Mouse (Mus musculus): Measurements from ENCODE around the gene Usp12. TPM values are rescaled to one million over a fixed set of nuclear protein-coding genes. Genes with fewer than 3 reads are reported as not detected.

Usp12 gene
- polyA plus RNA-seq, 1 experiment from 2014 or later = 13.8 TPM

DNA sequence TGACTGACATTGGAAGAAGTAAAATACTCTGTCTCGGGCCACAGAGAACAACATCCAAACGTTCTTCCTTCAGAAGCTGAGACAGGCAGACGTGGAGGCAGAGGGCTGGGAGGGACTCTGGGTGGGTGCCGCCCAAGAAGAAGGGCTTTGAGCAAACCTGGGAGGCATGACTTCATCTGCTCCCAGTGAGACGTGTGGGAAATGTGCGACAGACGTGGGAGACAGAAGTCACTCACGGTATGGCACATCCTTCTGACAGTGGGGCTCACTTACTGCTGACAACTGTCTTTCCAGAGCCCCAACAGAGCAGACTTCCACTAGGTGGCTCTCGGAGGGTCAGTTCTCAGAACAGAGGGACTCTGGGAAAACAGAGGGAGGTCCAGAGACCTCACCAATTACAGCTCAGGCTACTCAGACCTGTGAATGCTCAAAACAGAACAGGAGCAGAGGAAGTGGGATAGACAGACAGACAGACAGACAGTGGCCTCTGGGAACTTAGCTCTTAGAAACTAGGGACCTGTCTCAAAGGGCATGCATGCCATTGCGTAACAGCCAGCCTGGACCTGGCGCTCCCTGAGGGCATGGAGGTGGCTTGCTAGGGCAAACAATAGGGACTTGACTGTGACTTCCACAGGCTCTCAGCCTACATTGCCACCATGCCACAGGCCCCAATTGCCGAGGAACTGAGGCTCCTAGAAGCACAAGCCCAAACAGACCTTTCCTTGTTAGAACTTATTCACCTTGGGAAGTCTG lies 60.7 kb downstream of the Usp12 start:
- WGBS = 85% methylated on average over 12 of the region's 12 CpGs
- H3K9me3 ChIP-seq = no peaks in the 10 kb centered on the region
- no peak for ATAC-seq

DNA sequence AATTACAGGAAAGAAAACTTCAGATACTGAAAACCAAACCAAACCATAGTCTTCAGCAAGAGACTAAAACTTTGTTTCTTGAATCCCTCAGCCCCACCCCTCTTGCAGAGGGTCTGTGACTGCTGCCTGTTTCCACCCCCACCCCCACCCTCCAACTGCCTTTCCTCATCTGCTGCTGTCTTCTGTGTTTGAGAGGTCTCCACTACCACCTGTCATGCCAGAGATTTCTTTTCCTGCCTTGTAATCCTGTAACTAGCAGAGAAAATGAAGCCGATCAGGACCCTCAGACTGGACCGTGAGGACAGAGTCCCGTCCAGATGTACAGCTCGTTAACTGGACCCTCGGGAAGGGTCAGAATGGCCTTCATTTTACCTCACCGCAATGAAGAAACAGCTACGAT lies 61.4 kb downstream of the Usp12 start:
- ATAC-seq = no peak
- Histone ChIP-seq H3K9me3 (no peaks in the 10 kb centered on the region), H3K36me3 (peaks cover 38% of the 10 kb centered on the region), H3K4me3 (replicated peaks) (no peak overlapping the region), H3K9ac (replicated peaks) (no peak overlapping the region), H3K27me3 (no peaks in the 10 kb centered on the region), H3K27ac (no peak overlapping the region), H3K4me2 (replicated peaks) (no peak overlapping the region), H3K4me1 (replicated peaks) (no peaks in the 10 kb centered on the region)
- WGBS = 81% methylated on average over 7 of the region's 7 CpGs

More for the DNA sequence above, 60.7 kb downstream of the Usp12 start:
- no peaks in the 10 kb centered on the region for H3K27me3 ChIP-seq
- no peak overlapping the region for H3K4me3 ChIP-seq (replicated peaks)
- H3K4me1 ChIP-seq (replicated peaks) = no peaks in the 10 kb centered on the region
- no peak overlapping the region for H3K4me2 ChIP-seq (replicated peaks)
- H3K27ac ChIP-seq = no peak overlapping the region
- H3K36me3 ChIP-seq = peaks cover 44% of the 10 kb centered on the region
- no peak overlapping the region for H3K9ac ChIP-seq (replicated peaks)

DNA sequence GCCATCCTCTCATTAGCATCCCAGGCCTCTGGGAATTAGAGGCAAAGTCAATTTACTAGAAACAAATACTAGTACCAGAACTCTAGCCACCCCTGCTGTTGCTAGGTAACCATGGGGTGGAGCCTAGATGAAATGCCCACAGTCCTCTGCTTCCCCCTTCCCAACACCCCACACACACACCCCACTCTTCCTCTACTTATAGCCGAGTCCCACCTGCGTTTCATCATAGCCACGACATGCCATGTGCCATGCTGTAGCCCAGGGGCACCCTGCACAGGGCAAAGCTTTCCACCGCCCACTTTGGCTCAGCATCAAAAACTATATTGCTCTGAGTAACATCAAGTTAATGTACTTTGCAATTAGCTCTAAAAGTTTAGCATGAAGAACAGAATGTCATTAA lies 67.8 kb downstream of the Usp12 start:
- no peaks in the 10 kb centered on the region for H3K27me3 ChIP-seq
- H3K9me3 ChIP-seq = peaks cover 3% of the 10 kb centered on the region; the same call in 1 of the 2 replicates
- no peak overlapping the region for H3K27ac ChIP-seq
- H3K4me1 ChIP-seq (replicated peaks) = peaks cover 6% of the 10 kb centered on the region; the same call in 1 of the 2 replicates
- no peak overlapping the region for H3K4me2 ChIP-seq (replicated peaks)
- ATAC-seq = peak; percentile 43; the same call in 1 of the 2 replicates
- no peaks in the 10 kb centered on the region for H3K36me3 ChIP-seq
- no peak overlapping the region for H3K9ac ChIP-seq (replicated peaks)
- WGBS = 90% methylated on average over 4 of the region's 4 CpGs
- no peak overlapping the region for H3K4me3 ChIP-seq (replicated peaks)

DNA sequence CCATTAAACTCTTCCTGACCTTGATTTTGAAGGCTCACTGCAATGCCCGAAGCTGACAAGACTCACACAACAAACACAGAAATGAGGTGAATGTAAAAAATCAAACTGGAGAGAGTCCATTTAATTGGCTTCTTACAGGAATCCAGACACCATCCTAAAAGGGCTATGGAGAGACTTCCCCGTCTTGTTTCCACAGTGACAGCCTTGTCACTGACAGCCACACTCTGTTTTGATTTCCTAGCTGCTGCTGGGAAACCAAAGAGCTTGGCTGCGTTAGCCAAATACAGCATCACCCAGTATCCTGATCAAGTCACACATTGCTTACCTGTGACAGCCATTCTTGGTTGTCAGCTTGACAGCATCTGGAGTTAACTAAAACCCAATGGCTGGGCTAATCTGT lies 69.8 kb downstream of the Usp12 start:
- WGBS = 66% methylated on average over 3 of the region's 3 CpGs
- Histone ChIP-seq H3K36me3 (no peaks in the 10 kb centered on the region), H3K27me3 (no peaks in the 10 kb centered on the region), H3K4me2 (replicated peaks) (no peak overlapping the region), H3K9ac (replicated peaks) (no peak overlapping the region; the same call in 1 of the 2 replicates), H3K27ac (peak overlapping the region; percentile 25; the same call in 1 of the 2 replicates), H3K9me3 (peaks cover 3% of the 10 kb centered on the region; the same call in 1 of the 2 replicates), H3K4me1 (replicated peaks) (peaks cover 6% of the 10 kb centered on the region; the same call in 1 of the 2 replicates), H3K4me3 (replicated peaks) (no peak overlapping the region)
- ATAC-seq = no peak

DNA sequence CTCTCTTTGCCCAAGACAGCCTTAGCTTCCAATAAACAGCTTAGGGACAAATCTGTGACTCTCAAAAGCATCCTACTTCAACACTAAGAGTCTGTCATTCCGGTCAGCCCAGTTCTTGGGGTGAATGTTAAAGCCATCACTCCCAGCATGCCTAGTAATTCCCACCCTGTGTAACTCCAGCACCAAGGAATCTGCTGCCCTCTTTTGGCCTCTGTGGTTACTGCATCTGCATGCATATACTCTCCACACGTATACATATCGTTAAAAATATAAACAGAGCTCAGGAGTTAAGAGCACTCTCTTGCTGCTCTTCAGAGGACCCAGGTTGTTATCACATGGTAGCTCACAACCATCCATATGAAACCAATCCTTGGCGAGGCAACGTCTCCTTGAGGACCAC lies 71.4 kb downstream of the Usp12 start:
- Histone ChIP-seq H3K27me3 (no peaks in the 10 kb centered on the region), H3K4me1 (replicated peaks) (peaks cover 6% of the 10 kb centered on the region; the same call in 1 of the 2 replicates), H3K4me2 (replicated peaks) (no peak overlapping the region), H3K9ac (replicated peaks) (no peak overlapping the region), H3K27ac (no peak overlapping the region), H3K9me3 (peaks cover 3% of the 10 kb centered on the region; the same call in 1 of the 2 replicates), H3K36me3 (no peaks in the 10 kb centered on the region), H3K4me3 (replicated peaks) (no peak overlapping the region)
- WGBS = 94% methylated on average over 5 of the region's 5 CpGs
- ATAC-seq = no peak

DNA sequence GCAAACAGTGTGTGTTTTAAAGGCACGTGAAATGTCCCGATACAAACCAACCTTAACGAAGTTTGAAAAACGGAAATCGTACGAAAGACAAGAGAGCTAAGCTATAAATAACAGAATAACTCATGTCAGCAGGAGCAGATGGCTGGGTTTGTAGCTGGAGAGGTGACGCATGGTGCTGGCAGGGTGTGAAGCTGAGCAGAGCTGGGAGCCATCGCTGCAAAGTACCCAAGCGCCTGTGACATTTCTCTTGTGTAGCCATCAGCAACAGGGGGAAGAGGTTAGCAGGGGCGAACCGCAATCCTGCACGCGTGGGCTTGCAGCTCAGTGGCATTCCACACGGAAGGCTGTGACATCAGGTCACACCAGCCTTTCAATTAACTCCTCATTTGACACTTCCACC lies 72.6 kb downstream of the Usp12 start:
- Histone ChIP-seq H3K27ac (no peak overlapping the region), H3K4me1 (replicated peaks) (peaks cover 6% of the 10 kb centered on the region; the same call in 1 of the 2 replicates), H3K4me3 (replicated peaks) (no peak overlapping the region), H3K36me3 (no peaks in the 10 kb centered on the region), H3K4me2 (replicated peaks) (no peak overlapping the region), H3K27me3 (no peaks in the 10 kb centered on the region), H3K9ac (replicated peaks) (no peak overlapping the region), H3K9me3 (peaks cover 3% of the 10 kb centered on the region; the same call in 1 of the 2 replicates)
- ATAC-seq = no peak
- 85% methylated on average over 14 of the region's 14 CpGs for WGBS

DNA sequence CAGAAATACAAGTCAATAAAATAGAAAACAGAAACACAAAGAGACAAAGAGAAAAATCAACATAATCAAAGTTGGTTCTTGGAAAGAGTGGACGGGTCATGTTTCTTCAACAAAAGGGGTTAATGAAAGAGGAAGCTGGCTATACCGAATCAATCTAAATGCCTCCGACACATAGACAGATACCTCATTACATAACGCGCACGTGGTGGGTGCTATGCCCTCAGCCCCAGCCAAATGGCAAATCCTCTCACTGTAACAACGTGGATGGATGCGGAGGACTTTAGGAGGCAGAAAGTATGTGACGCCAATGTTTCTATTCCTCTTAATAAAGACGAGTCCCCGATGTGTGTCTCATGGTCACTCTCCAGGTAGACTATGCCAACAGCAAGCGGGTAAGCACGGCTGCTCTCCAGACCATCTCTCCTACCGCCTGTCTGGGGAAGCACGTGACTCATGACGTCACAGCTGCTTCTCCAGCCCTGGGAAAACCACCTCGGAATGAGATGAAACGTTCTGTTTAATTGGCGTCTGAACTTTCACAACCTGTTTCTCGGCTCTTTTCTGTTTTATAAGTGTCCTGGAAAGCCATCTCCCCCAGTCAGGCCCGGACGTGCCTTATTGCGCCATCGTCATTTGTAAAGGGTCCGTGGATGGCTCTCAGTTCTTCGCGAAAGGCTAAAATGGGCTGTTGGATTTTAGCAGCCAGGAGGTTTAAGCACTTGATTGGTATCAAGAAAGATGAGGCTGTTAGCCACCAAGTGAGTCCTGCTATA lies 75.0 kb downstream of the Usp12 start:
- no peaks in the 10 kb centered on the region for H3K36me3 ChIP-seq
- no peak overlapping the region for H3K4me2 ChIP-seq (replicated peaks)
- H3K27ac ChIP-seq = no peak overlapping the region
- ATAC-seq = no peak
- H3K4me3 ChIP-seq (replicated peaks) = no peak overlapping the region
- no peaks in the 10 kb centered on the region for H3K27me3 ChIP-seq
- H3K9ac ChIP-seq (replicated peaks) = no peak overlapping the region
- peaks cover 3% of the 10 kb centered on the region; the same call in 1 of the 2 replicates for H3K9me3 ChIP-seq
- WGBS = 84% methylated on average over 27 of the region's 27 CpGs
- no peaks in the 10 kb centered on the region for H3K4me1 ChIP-seq (replicated peaks)

DNA sequence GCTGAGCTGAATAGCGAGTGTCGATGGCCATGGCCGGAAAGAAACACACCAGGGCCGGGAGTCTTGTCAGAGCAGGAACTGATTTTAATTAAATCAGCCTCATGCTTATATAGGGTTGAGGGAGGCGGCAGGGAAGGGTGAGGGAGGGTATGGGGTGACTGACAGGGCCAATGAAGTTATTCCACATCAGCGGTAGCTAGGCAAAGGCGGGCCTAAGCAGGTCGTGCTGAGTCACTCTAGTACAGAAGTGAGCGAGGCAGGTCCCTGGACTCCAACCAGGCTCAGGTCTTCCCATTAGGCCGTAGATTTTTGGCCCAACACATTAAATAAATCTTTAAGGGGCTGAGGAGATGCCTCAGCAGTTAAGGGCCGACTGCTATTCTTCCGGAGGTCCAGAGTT lies 81.0 kb downstream of the Usp12 start:
- no peak for ATAC-seq
- Histone ChIP-seq H3K27me3 (no peaks in the 10 kb centered on the region), H3K4me2 (replicated peaks) (no peak overlapping the region), H3K9me3 (no peaks in the 10 kb centered on the region), H3K4me1 (replicated peaks) (peaks cover 24% of the 10 kb centered on the region), H3K4me3 (replicated peaks) (no peak overlapping the region), H3K27ac (peak overlapping the region; percentile 88; the same call in 1 of the 2 replicates), H3K36me3 (no peaks in the 10 kb centered on the region), H3K9ac (replicated peaks) (no peak overlapping the region)
- WGBS = 94% methylated on average over 12 of the region's 12 CpGs

DNA sequence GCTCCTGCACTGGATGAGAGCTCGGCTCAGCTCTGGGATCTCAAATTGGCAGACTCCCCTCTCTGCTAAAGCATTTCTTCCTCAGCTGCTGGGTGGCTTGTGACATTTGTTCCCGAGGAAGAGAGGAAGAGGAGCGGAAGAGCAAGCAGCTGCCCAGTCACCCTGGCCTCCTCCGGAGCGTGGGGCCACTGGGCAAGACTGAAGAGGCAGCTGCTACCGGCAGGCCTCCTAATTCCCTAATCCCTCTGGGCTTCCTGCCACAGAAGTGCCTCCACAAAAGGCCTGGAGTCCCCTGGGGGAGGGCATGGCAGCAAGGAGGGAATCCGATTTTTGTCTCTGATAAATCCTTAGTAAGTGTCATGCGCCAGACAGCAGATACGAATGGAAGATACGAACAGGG lies 81.7 kb downstream of the Usp12 start:
- Histone ChIP-seq H3K4me3 (replicated peaks) (no peak overlapping the region), H3K36me3 (no peaks in the 10 kb centered on the region), H3K9me3 (no peaks in the 10 kb centered on the region), H3K4me2 (replicated peaks) (peak overlapping the region; percentile 34), H3K27me3 (no peaks in the 10 kb centered on the region), H3K27ac (peak overlapping the region; percentile 88), H3K9ac (replicated peaks) (0 out of 2 replicates have a peak overlapping the region, but pooled peaks have one; percentile 20), H3K4me1 (replicated peaks) (peaks cover 24% of the 10 kb centered on the region)
- ATAC-seq = peak; percentile 62
- 18% methylated on average over 10 of the region's 10 CpGs for WGBS

DNA sequence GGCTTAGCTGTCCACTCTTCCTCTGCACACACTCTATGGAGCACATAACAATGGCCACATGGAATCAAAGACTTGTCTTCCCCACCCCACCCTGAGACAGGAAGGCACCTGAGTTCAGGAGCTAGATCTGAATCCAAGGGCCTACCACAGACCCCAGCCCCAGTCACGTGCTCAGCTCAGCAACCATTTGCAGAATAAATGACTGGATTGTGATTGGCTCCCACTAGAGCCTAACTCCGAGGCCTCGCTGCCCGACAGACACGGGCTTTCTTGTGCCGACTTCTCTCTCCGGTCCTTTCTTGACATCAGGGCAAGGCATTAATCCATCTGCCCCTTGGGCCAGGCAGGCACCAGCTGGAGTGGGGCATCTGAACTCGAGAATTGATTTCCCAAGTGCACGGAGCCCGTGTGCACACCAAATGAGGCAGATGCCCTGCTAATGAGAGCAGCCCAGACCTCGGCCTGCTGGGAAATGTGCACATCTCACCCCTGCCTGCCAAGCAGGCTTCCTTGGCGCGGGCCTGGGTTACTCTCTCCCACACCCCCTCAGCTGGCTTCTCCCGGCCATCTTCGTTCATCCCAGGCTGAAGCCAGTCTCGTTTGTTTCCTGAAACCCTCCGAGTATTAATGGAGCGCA lies 82.4 kb downstream of the Usp12 start:
- Histone ChIP-seq H3K4me2 (replicated peaks) (peak overlapping the region; percentile 34), H3K9ac (replicated peaks) (0 out of 2 replicates have a peak overlapping the region, but pooled peaks have one; percentile 20), H3K36me3 (no peaks in the 10 kb centered on the region), H3K9me3 (no peaks in the 10 kb centered on the region), H3K27me3 (no peaks in the 10 kb centered on the region), H3K4me3 (replicated peaks) (no peak overlapping the region), H3K27ac (peak overlapping the region; percentile 88), H3K4me1 (replicated peaks) (peaks cover 24% of the 10 kb centered on the region)
- peak; percentile 88 for ATAC-seq
- 37% methylated on average over 18 of the region's 18 CpGs for WGBS

DNA sequence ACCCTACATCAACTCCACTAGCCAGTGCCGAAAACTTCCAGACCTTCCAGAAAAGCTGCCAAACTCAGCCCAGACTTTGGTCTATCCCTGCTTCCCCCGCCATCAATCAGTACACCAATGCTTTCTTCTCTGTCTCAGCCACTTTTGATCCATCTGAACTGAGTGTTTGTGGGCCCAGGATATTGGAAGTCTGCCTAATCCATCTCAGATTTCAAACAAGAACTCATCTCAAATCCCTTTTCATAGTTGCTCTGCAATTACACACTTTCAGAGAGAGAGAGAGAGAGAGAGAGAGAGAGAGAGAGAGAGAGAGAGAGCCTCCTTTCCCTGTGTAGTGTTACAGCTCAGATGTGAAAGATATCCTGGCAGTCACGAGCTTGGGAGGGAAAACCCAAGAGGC lies 85.4 kb downstream of the Usp12 start:
- H3K36me3 ChIP-seq = no peaks in the 10 kb centered on the region
- peaks cover 29% of the 10 kb centered on the region for H3K4me1 ChIP-seq (replicated peaks)
- 57% methylated on average over 3 of the region's 3 CpGs for WGBS
- ATAC-seq = no peak
- H3K9me3 ChIP-seq = no peaks in the 10 kb centered on the region
- no peak overlapping the region for H3K9ac ChIP-seq (replicated peaks)
- no peaks in the 10 kb centered on the region for H3K27me3 ChIP-seq
- no peak overlapping the region for H3K27ac ChIP-seq
- H3K4me3 ChIP-seq (replicated peaks) = no peak overlapping the region
- no peak overlapping the region for H3K4me2 ChIP-seq (replicated peaks)
